Mouse (Mus musculus) G1E (cell line): Measurements from ENCODE around the gene Stx8. TPM values are rescaled to one million over a fixed set of nuclear protein-coding genes. Genes with fewer than 3 reads are reported as not detected.

Experiments used
- ATAC-seq: 2 replicates; pipeline ENCODE4 v1.8.0; 2016; ENCODE audit warnings: mild to moderate bottlenecking; ENCODE audit not compliant: insufficient number of reproducible peaks, poor library complexity, low FRiP score, severe bottlenecking; ENCODE audit errors: extremely low read depth
- DNase-seq: peaks from one replicate; pipeline ENCODE4 v3.0.0; 2012; ENCODE audit warnings: low spot score
- H3K27me3 ChIP-seq: 2 replicates; pipeline ENCODE4 v1.6.1; 2012; ENCODE audit warnings: mild to moderate bottlenecking, low read length, inconsistent platforms; ENCODE audit not compliant: insufficient read depth
- H3K36me3 ChIP-seq: replicated peaks from 2 replicates; pipeline ENCODE3; 2012; ENCODE audit warnings: mild to moderate bottlenecking, inconsistent platforms
- H3K4me1 ChIP-seq: 2 replicates; pipeline ENCODE4 v1.6.1; 2012; ENCODE audit warnings: low read depth, low read length, inconsistent platforms, mixed read lengths; ENCODE audit not compliant: insufficient read depth
- H3K4me3 ChIP-seq: 2 replicates; pipeline ENCODE4 v1.5.1; 2012; ENCODE audit warnings: low read depth, mild to moderate bottlenecking, inconsistent platforms, low read length, moderate library complexity, mixed read lengths
- H3K9me3 ChIP-seq: replicated peaks from 2 replicates; pipeline ENCODE4 v1.6.1; 2012; ENCODE audit warnings: inconsistent platforms
- CTCF ChIP-seq: IDR thresholded peaks from 2 replicates; pipeline ENCODE4 v1.5.1; 2012; ENCODE audit warnings: low read depth, low read length, inconsistent platforms, mixed read lengths
- GATA1 ChIP-seq: IDR thresholded peaks from 2 replicates; pipeline ENCODE4 v1.6.1; 2012; ENCODE audit warnings: borderline replicate concordance, low read length, inconsistent platforms, mixed read lengths
- GATA2 ChIP-seq: IDR thresholded peaks from 2 replicates; pipeline ENCODE4 v1.6.1; 2012; ENCODE audit warnings: low read depth, low read length, inconsistent platforms, borderline replicate concordance
- POLR2AphosphoS5 ChIP-seq: IDR thresholded peaks from 2 replicates; pipeline ENCODE4 v1.6.1; 2012; ENCODE audit warnings: low read depth, low read length, inconsistent platforms; ENCODE audit not compliant: insufficient replicate concordance
- TAL1 ChIP-seq: conservative IDR thresholded peaks from 2 replicates; pipeline ENCODE4 v1.6.1; 2012; ENCODE audit warnings: low read depth, low read length, inconsistent platforms, mixed read lengths
- polyA plus RNA-seq: library from polyadenylated mRNA; stranded (reverse); fragments of >175 nt; gene quantifications from 2 replicates; pipeline ENCODE4 v1.2.3, GENCODE M21; 2012
- total RNA-seq, 2 experiments: library from RNA; stranded (forward) in 1 of 2; stranded (reverse) in 1 of 2; fragments of 200-1000 nt in 1 of 2; fragments of >200 nt in 1 of 2; fragmentation: Nextera tagmentation in 1 of 2; gene quantifications; 2 replicates each; pipeline ENCODE4 v1.2.3; 2014 to 2017

Stx8 gene
- total and polyA plus RNA-seq, 3 experiments, result 1.6 to 62.2 (median 40.1) TPM

GRCm38 (mm10) chr11:68067806-68068205, 101.8 kb downstream of the Stx8 start:
- ATAC-seq, result no peak
- Histone ChIP-seq H3K9me3 (no peaks in the 10 kb centered on the region), H3K27me3 (no peaks in the 10 kb centered on the region), H3K4me3 (no peak overlapping the region), H3K36me3 (peaks cover 5% of the 10 kb centered on the region), H3K4me1 (no peaks in the 10 kb centered on the region)
- TF ChIP-seq TAL1, result no peak
- no peak for TF ChIP-seq POLR2AphosphoS5
- TF ChIP-seq GATA2, result no peak
- no peak for TF ChIP-seq CTCF
- TF ChIP-seq GATA1, result no peak
- no peak for DNase-seq

- Histone ChIP-seq H3K4me3 (no peak overlapping the region), H3K4me1 (no peaks in the 10 kb centered on the region), H3K27me3 (no peaks in the 10 kb centered on the region), H3K9me3 (no peaks in the 10 kb centered on the region), H3K36me3 (peaks cover 5% of the 10 kb centered on the region)
- no peak for TF ChIP-seq GATA2
- no peak for TF ChIP-seq POLR2AphosphoS5
- no peak for TF ChIP-seq TAL1
- TF ChIP-seq CTCF, result no peak
- no peak for TF ChIP-seq GATA1
- no peak for DNase-seq
- ATAC-seq, result no peak
These were observed 104.1 kb downstream of the Stx8 start for GRCm38 (mm10) chr11:68070086-68070485.

- Histone ChIP-seq H3K4me3 (no peak overlapping the region), H3K9me3 (no peaks in the 10 kb centered on the region), H3K27me3 (no peaks in the 10 kb centered on the region), H3K36me3 (peaks cover 5% of the 10 kb centered on the region), H3K4me1 (no peaks in the 10 kb centered on the region)
- DNase-seq, result no peak
- ATAC-seq, result no peak
- no peak for TF ChIP-seq CTCF
- no peak for TF ChIP-seq TAL1
- TF ChIP-seq POLR2AphosphoS5, result no peak
- TF ChIP-seq GATA1, result no peak
- TF ChIP-seq GATA2, result no peak
These were observed 105.8 kb downstream of the Stx8 start for GRCm38 (mm10) chr11:68071836-68072235.

GRCm38 (mm10) chr11:68072597-68073210, 106.7 kb downstream of the Stx8 start:
- Histone ChIP-seq H3K27me3 (no peaks in the 10 kb centered on the region), H3K9me3 (no peaks in the 10 kb centered on the region), H3K36me3 (peaks cover 6% of the 10 kb centered on the region), H3K4me1 (no peaks in the 10 kb centered on the region), H3K4me3 (no peak overlapping the region)
- TF ChIP-seq GATA1, result no peak
- TF ChIP-seq POLR2AphosphoS5, result no peak
- no peak for TF ChIP-seq GATA2
- no peak for TF ChIP-seq TAL1
- no peak for TF ChIP-seq CTCF
- no peak for ATAC-seq
- DNase-seq, result no peak

- Histone ChIP-seq H3K9me3 (no peaks in the 10 kb centered on the region), H3K27me3 (no peaks in the 10 kb centered on the region), H3K4me1 (no peaks in the 10 kb centered on the region), H3K36me3 (peaks cover 6% of the 10 kb centered on the region), H3K4me3 (no peak overlapping the region)
- TF ChIP-seq TAL1 (no peak), CTCF (no peak), GATA2 (no peak), POLR2AphosphoS5 (no peak), GATA1 (no peak)
- ATAC-seq (no peak), DNase-seq (no peak)
These were observed 108.7 kb downstream of the Stx8 start for GRCm38 (mm10) chr11:68074686-68075085.

GRCm38 (mm10) chr11:68075331-68075730, 109.3 kb downstream of the Stx8 start:
- H3K27me3 ChIP-seq, result no peaks in the 10 kb centered on the region
- TF ChIP-seq CTCF (no peak), TAL1 (no peak), GATA1 (no peak), GATA2 (no peak), POLR2AphosphoS5 (no peak)
- ATAC-seq (no peak), DNase-seq (no peak)
- H3K9me3 ChIP-seq, result no peaks in the 10 kb centered on the region
- no peak overlapping the region for H3K4me3 ChIP-seq
- no peaks in the 10 kb centered on the region for H3K4me1 ChIP-seq
- peaks cover 8% of the 10 kb centered on the region for H3K36me3 ChIP-seq
